In the genomic region with DNA sequence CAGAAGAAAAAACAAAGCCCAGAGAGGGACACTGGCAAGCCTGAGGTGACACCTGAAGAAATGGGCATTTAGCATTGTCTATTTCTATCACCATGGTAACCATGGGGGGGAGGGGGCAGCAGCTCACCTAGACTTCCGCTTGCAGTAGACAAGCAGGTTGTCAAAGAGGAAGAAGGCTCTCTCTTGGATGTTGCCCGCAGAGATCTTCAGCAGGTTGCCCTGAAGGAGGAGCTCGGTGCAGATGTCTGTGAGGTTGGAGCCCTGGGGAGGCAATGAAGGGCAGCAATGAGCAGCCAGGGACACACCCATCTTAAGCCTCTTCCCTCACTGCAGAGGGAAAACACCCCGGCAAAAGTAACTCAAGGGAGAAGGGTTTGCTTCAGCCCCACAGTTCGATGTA, we compare ENCODE assay signal across 21 mouse cellular contexts.
DNase-seq lines count a peak whose midpoint lies in the region; ATAC-seq and TF ChIP-seq lines count a peak whose summit lies in the region.
"Had no signal": no experiment of that assay in that cellular context is flagged by ENCODE, and none has a peak within 500 bp of the region (broad histone marks: within the 10 kb centered on the region; RNA-seq: fewer than 3 reads in every experiment).

No protein-coding gene starts in this region.

- WGBS in spleen, adult 2 months: 57% methylated on average over 5 of the region's 5 CpGs
- 94% methylated on average over 5 of the region's 5 CpGs for WGBS in limb, embryonic 10.5 days
- 77% methylated on average over 5 of the region's 5 CpGs for whole genome bisulfite sequencing in liver, embryonic 12.5 days (ENCODE audit: insufficient replicate concordance)

- peak; percentile 58 for DNase-seq in lung, postnatal 36 days
- no peak for DNase-seq in lung, postnatal 14 days
- DNase-seq in T-cell, adult 2 months (ENCODE audit: low spot score): peak; percentile 88
- DNase-seq in spleen, adult 2 months (ENCODE audit: low read depth in 1 of 2, low spot score in 2 of 2): peak; percentile 65 to 72
- peak; percentile 74 for DNase-seq in thymus, postnatal 25 days
- no peak for DNase-seq in limb, embryonic 10.5 days (ENCODE audit: low spot score)
- no peak for DNase-seq in adrenal gland, postnatal 25 days
- DNase-seq: cerebellum, adult 2 months; gastrocnemius, postnatal 14 days; heart, adult 18-20 months; heart, postnatal 36 days; kidney, adult 18-20 months; layer of hippocampus, postnatal 36 days; lung, adult 18-20 months had no signal

- peaks cover 14% of the 10 kb centered on the region for H3K36me3 ChIP-seq in spleen, adult 2 months (ENCODE audit: control insufficient read depth, insufficient read depth, low read length)
- H3K36me3 ChIP-seq in limb, embryonic 10.5 days: peaks cover 50% of the 10 kb centered on the region
- peaks cover 49% of the 10 kb centered on the region for H3K36me3 ChIP-seq in liver, embryonic 12.5 days

- H3K4me3 ChIP-seq in spleen, adult 2 months (ENCODE audit: extremely low read depth, insufficient read depth, insufficient read length): no peak overlapping the region
- no peak overlapping the region for H3K4me3 ChIP-seq in limb, embryonic 10.5 days
- H3K4me3 ChIP-seq in liver, embryonic 12.5 days: no peak overlapping the region
- H3K4me3 ChIP-seq: embryonic facial prominence, embryonic 10.5 days; forebrain, embryonic 12.5 days; heart, embryonic 13.5 days; limb, embryonic 15.5 days had no signal

- no peak overlapping the region for H3K4me2 ChIP-seq in liver, embryonic 12.5 days
- H3K4me2 ChIP-seq: forebrain, embryonic 12.5 days; heart, embryonic 13.5 days; hindbrain, embryonic 14.5 days; limb, embryonic 15.5 days had no signal

- peak; percentile 15; the same call in 1 of the 2 replicates for TF ChIP-seq CTCF in spleen, adult 2 months (IDR thresholded peaks at IDR 0.05; ENCODE audit: extremely low read depth, insufficient read depth, insufficient read length, insufficient replicate concordance)

- ATAC-seq in liver, embryonic 12.5 days: no peak

- H3K9me3 ChIP-seq in limb, embryonic 10.5 days (replicated peaks): no peaks in the 10 kb centered on the region
- H3K9me3 ChIP-seq in liver, embryonic 12.5 days (replicated peaks): no peaks in the 10 kb centered on the region
- H3K9me3 ChIP-seq: embryonic facial prominence, embryonic 10.5 days; forebrain, embryonic 12.5 days; heart, embryonic 13.5 days; limb, embryonic 15.5 days had no signal

- no peak for TF ChIP-seq POLR2A in spleen, adult 2 months (IDR thresholded peaks at IDR 0.05; ENCODE audit: low read depth, low read length)

- H3K27me3 ChIP-seq in spleen, adult 2 months (ENCODE audit: control insufficient read depth, insufficient read depth, low read length): no peaks in the 10 kb centered on the region
- H3K27me3 ChIP-seq in limb, embryonic 10.5 days (ENCODE audit: low read depth, poor library complexity, severe bottlenecking): no peaks in the 10 kb centered on the region
- no peaks in the 10 kb centered on the region for H3K27me3 ChIP-seq in liver, embryonic 12.5 days (replicated peaks)
- H3K27me3 ChIP-seq: forebrain, embryonic 12.5 days; heart, embryonic 13.5 days; limb, embryonic 15.5 days had no signal

- H3K4me1 ChIP-seq in spleen, adult 2 months (ENCODE audit: control insufficient read depth, insufficient read depth, insufficient read length): peaks cover 50% of the 10 kb centered on the region
- peaks cover 23% of the 10 kb centered on the region for H3K4me1 ChIP-seq in limb, embryonic 10.5 days
- peaks cover 34% of the 10 kb centered on the region for H3K4me1 ChIP-seq in liver, embryonic 12.5 days

- H3K27ac ChIP-seq in spleen, adult 2 months (ENCODE audit: insufficient read depth, low read length): peak overlapping the region; percentile 49; the same call in 1 of the 2 replicates
- H3K27ac ChIP-seq in limb, embryonic 10.5 days: no peak overlapping the region
- H3K27ac ChIP-seq in liver, embryonic 12.5 days: no peak overlapping the region
- H3K27ac ChIP-seq: embryonic facial prominence, embryonic 10.5 days; forebrain, embryonic 12.5 days; heart, embryonic 13.5 days; hindbrain, embryonic 14.5 days; kidney, postnatal 0 days; limb, embryonic 15.5 days had no signal

- no peak overlapping the region for H3K9ac ChIP-seq in liver, embryonic 12.5 days
- H3K9ac ChIP-seq: forebrain, embryonic 12.5 days; heart, embryonic 13.5 days; hindbrain, embryonic 14.5 days; limb, embryonic 15.5 days had no signal

Comparison
In these comparisons a context has a peak if more than half of its experiments do, and no peak if none do; other contexts are left out.
1. DNase-seq: peak in lung, postnatal 36 days (single experiment), T-cell, adult 2 months (single experiment), spleen, adult 2 months (2 of 2) and thymus, postnatal 25 days (single experiment); none in lung, postnatal 14 days (single experiment), limb, embryonic 10.5 days (single experiment) and adrenal gland, postnatal 25 days (single experiment).